Mouse (Mus musculus): ENCODE data around the gene Kat7. TPM values are rescaled to one million over a fixed set of nuclear protein-coding genes. Genes with fewer than 3 reads are reported as not detected.

Gene Kat7
- polyA plus RNA-seq, 1 experiment from 2014 or later: 83.4 TPM

GRCm38 (mm10) chr11:95266540-95267245 lies 43.4 kb downstream of the Kat7 start:
- Histone ChIP-seq H3K9me3 (replicated peaks) (no peaks in the 10 kb centered on the region), H3K4me2 (no peak overlapping the region), H3K27me3 (no peaks in the 10 kb centered on the region), H3K4me3 (replicated peaks) (no peak overlapping the region), H3K27ac (no peak overlapping the region), H3K9ac (no peak overlapping the region), H3K4me1 (0 out of 2 replicates have a peak, but pooled peaks cover 9% of the 10 kb centered on the region), H3K36me3 (peaks cover 42% of the 10 kb centered on the region)
- WGBS: 58% methylated on average over 6 of the region's 6 CpGs
- ATAC-seq (replicated peaks; ENCODE audit: low FRiP score): no peak

- H3K27ac ChIP-seq: peak overlapping the region; percentile 76
- H3K4me3 ChIP-seq (replicated peaks): no peak overlapping the region
- no peaks in the 10 kb centered on the region for H3K9me3 ChIP-seq (replicated peaks)
- peaks cover 21% of the 10 kb centered on the region; the same call in 1 of the 2 replicates for H3K36me3 ChIP-seq
- ATAC-seq (replicated peaks; ENCODE audit: low FRiP score): no peak
- peaks cover 11% of the 10 kb centered on the region; the same call in 1 of the 2 replicates for H3K4me1 ChIP-seq
- no peak overlapping the region for H3K4me2 ChIP-seq
- WGBS: 85% methylated on average over 4 of the region's 4 CpGs
- no peaks in the 10 kb centered on the region for H3K27me3 ChIP-seq
- H3K9ac ChIP-seq: no peak overlapping the region
These were observed 45.5 kb downstream of the Kat7 start for GRCm38 (mm10) chr11:95264455-95265013.

GRCm38 (mm10) chr11:95263816-95264454 lies 46.1 kb downstream of the Kat7 start:
- no peaks in the 10 kb centered on the region for H3K27me3 ChIP-seq
- H3K27ac ChIP-seq: peak overlapping the region; percentile 76
- WGBS: 34% methylated on average over 11 of the region's 11 CpGs
- H3K4me3 ChIP-seq (replicated peaks): no peak overlapping the region
- peaks cover 15% of the 10 kb centered on the region; the same call in 1 of the 2 replicates for H3K36me3 ChIP-seq
- ATAC-seq (replicated peaks; ENCODE audit: low FRiP score): no peak
- no peaks in the 10 kb centered on the region for H3K9me3 ChIP-seq (replicated peaks)
- H3K4me2 ChIP-seq: no peak overlapping the region
- H3K9ac ChIP-seq: no peak overlapping the region
- peaks cover 17% of the 10 kb centered on the region; the same call in 1 of the 2 replicates for H3K4me1 ChIP-seq

- ATAC-seq (replicated peaks; ENCODE audit: low FRiP score): no peak
- WGBS: 67% methylated on average over 5 of the region's 5 CpGs
These were observed 48.8 kb downstream of the Kat7 start, which contains the start of gene Tac4 for GRCm38 (mm10) chr11:95261178-95261751. Gene Tac4 (plus strand): TSS chr11:95261529.

GRCm38 (mm10) chr11:95259088-95259849 lies 50.8 kb downstream of the Kat7 start:
- peak overlapping the region; percentile 87 for H3K27ac ChIP-seq
- WGBS: under 1% methylated on average over 73 of the region's 73 CpGs
- H3K9ac ChIP-seq: peak overlapping the region; percentile 71
- ATAC-seq (replicated peaks; ENCODE audit: low FRiP score): peak; percentile 80
- peaks cover 5% of the 10 kb centered on the region; the same call in 1 of the 2 replicates for H3K27me3 ChIP-seq
- H3K4me1 ChIP-seq: peaks cover 28% of the 10 kb centered on the region
- H3K4me2 ChIP-seq: peak overlapping the region; percentile 98
- peak overlapping the region; percentile 70 for H3K4me3 ChIP-seq (replicated peaks)
- no peaks in the 10 kb centered on the region for H3K36me3 ChIP-seq
- H3K9me3 ChIP-seq (replicated peaks): no peaks in the 10 kb centered on the region

More at GRCm38 (mm10) chr11:95261178-95261751, 48.8 kb downstream of the Kat7 start, which contains the start of gene Tac4:
- Histone ChIP-seq H3K4me1 (peaks cover 28% of the 10 kb centered on the region), H3K27ac (no peak within 1 kb of the TSS; the same call in 1 of the 2 replicates), H3K4me2 (no peak within 1 kb of the TSS), H3K27me3 (0 out of 2 replicates have a peak, but pooled peaks cover 5% of the 10 kb centered on the region), H3K36me3 (0 out of 2 replicates have a peak, but pooled peaks cover 6% of the 10 kb centered on the region), H3K9me3 (replicated peaks) (no peaks in the 10 kb centered on the region), H3K4me3 (replicated peaks) (no peak within 1 kb of the TSS), H3K9ac (no peak within 1 kb of the TSS)

- Histone ChIP-seq H3K4me1 (peaks cover 22% of the 10 kb centered on the region), H3K27ac (peak overlapping the region; percentile 87; the same call in 1 of the 2 replicates), H3K9me3 (replicated peaks) (no peaks in the 10 kb centered on the region), H3K27me3 (peaks cover 5% of the 10 kb centered on the region; the same call in 1 of the 2 replicates), H3K9ac (peak overlapping the region; percentile 71), H3K36me3 (no peaks in the 10 kb centered on the region), H3K4me2 (peak overlapping the region; percentile 98), H3K4me3 (replicated peaks) (peak overlapping the region; percentile 70)
- 1% methylated on average over 26 of the region's 26 CpGs for WGBS
- peak; percentile 57 for ATAC-seq (replicated peaks; ENCODE audit: low FRiP score)
These were observed 51.6 kb downstream of the Kat7 start for GRCm38 (mm10) chr11:95258490-95258889.

- H3K9ac ChIP-seq: peak overlapping the region; percentile 71; the same call in 1 of the 2 replicates
- peak overlapping the region; percentile 98 for H3K4me2 ChIP-seq
- H3K4me1 ChIP-seq: peaks cover 19% of the 10 kb centered on the region
- H3K9me3 ChIP-seq (replicated peaks): no peaks in the 10 kb centered on the region
- ATAC-seq (replicated peaks; ENCODE audit: low FRiP score): no peak
- H3K27me3 ChIP-seq: peaks cover 5% of the 10 kb centered on the region; the same call in 1 of the 2 replicates
- H3K27ac ChIP-seq: no peak overlapping the region
- H3K36me3 ChIP-seq: no peaks in the 10 kb centered on the region
- peak overlapping the region; percentile 70; the same call in 1 of the 2 replicates for H3K4me3 ChIP-seq (replicated peaks)
- WGBS: 52% methylated on average over 4 of the region's 4 CpGs
These were observed 52.1 kb downstream of the Kat7 start for GRCm38 (mm10) chr11:95257930-95258329.

GRCm38 (mm10) chr11:95255747-95256146 lies 54.3 kb downstream of the Kat7 start:
- Histone ChIP-seq H3K27me3 (peaks cover 5% of the 10 kb centered on the region; the same call in 1 of the 2 replicates), H3K27ac (no peak overlapping the region), H3K4me3 (replicated peaks) (no peak overlapping the region), H3K9ac (no peak overlapping the region), H3K36me3 (no peaks in the 10 kb centered on the region), H3K4me2 (no peak overlapping the region), H3K9me3 (replicated peaks) (no peaks in the 10 kb centered on the region), H3K4me1 (peaks cover 19% of the 10 kb centered on the region)
- WGBS: 73% methylated on average over 6 of the region's 6 CpGs
- ATAC-seq (replicated peaks; ENCODE audit: low FRiP score): no peak

- Histone ChIP-seq H3K4me1 (peaks cover 21% of the 10 kb centered on the region), H3K36me3 (no peaks in the 10 kb centered on the region), H3K9me3 (replicated peaks) (no peaks in the 10 kb centered on the region), H3K4me3 (replicated peaks) (no peak overlapping the region), H3K27me3 (peaks cover 5% of the 10 kb centered on the region; the same call in 1 of the 2 replicates), H3K27ac (no peak overlapping the region), H3K9ac (no peak overlapping the region), H3K4me2 (no peak overlapping the region)
- ATAC-seq (replicated peaks; ENCODE audit: low FRiP score): no peak
- 84% methylated on average over 8 of the region's 8 CpGs for WGBS
These were observed 55.9 kb downstream of the Kat7 start for GRCm38 (mm10) chr11:95254165-95254564.

- H3K9me3 ChIP-seq (replicated peaks): no peaks in the 10 kb centered on the region
- H3K4me2 ChIP-seq: no peak overlapping the region
- H3K4me3 ChIP-seq (replicated peaks): no peak overlapping the region
- no peaks in the 10 kb centered on the region for H3K36me3 ChIP-seq
- peak overlapping the region; percentile 35; the same call in 1 of the 2 replicates for H3K27ac ChIP-seq
- WGBS: 80% methylated on average over 6 of the region's 6 CpGs
- H3K9ac ChIP-seq: no peak overlapping the region
- H3K4me1 ChIP-seq: peaks cover 8% of the 10 kb centered on the region
- H3K27me3 ChIP-seq: peaks cover 1% of the 10 kb centered on the region; the same call in 1 of the 2 replicates
- ATAC-seq (replicated peaks; ENCODE audit: low FRiP score): peak; percentile 55; the same call in 1 of the 2 replicates
These were observed 57.9 kb downstream of the Kat7 start for GRCm38 (mm10) chr11:95252104-95252503.

GRCm38 (mm10) chr11:95251295-95251694 lies 58.8 kb downstream of the Kat7 start:
- no peaks in the 10 kb centered on the region; the same call in 1 of the 2 replicates for H3K27me3 ChIP-seq
- no peak overlapping the region for H3K9ac ChIP-seq
- H3K27ac ChIP-seq: peak overlapping the region; percentile 35; the same call in 1 of the 2 replicates
- peaks cover 8% of the 10 kb centered on the region for H3K4me1 ChIP-seq
- H3K4me3 ChIP-seq (replicated peaks): no peak overlapping the region
- no peaks in the 10 kb centered on the region for H3K9me3 ChIP-seq (replicated peaks)
- no peaks in the 10 kb centered on the region for H3K36me3 ChIP-seq
- ATAC-seq (replicated peaks; ENCODE audit: low FRiP score): no peak
- 5% methylated on average over 11 of the region's 11 CpGs for WGBS
- no peak overlapping the region for H3K4me2 ChIP-seq
